Mouse (Mus musculus): ENCODE measurements around the gene Rara.

GRCm38 (mm10) chr11:98965416-98966077 lies 37.9 kb downstream of the Rara start:
- TF ChIP-seq EP300 (optimal IDR thresholded peaks at IDR 0.05), result no peak
- TF ChIP-seq CTCF (IDR thresholded peaks at IDR 0.05; ENCODE audit: low read depth), result no peak

Data from stomach, postnatal 0 days (tissue).